Mouse (Mus musculus) CH12F3 (cell line): ENCODE results near the gene Hoxa7.

ENCODE experiments used
- in situ Hi-C: fragments of 300-500 bp; cut with MboI; formaldehyde crosslinking; loops from 2 replicates; pipeline ENCODE4 v1.14.3; 2020; ENCODE audit warnings: low sequenced_read_pairs

Gene Hoxa7

DNA sequence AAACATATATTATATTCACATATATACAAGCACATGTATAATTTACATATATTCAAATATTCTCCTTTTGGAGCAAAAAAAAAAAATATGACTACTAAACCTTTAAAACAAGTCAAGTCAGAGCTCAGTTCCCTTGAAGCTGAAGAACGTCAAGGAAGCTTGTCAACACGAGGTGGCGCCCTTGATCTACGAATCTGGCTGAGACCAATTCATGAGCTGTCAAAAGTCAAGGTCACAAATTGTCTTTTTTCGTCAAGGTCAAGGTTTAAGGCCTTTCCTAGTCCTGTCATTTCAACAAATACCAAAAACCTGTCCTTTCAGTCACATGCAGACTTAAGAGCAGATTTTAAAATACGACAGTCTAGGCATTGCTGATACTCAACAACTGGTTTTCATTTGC is 35.3 kb upstream of the Hoxa7 start:
- in situ Hi-C loops: loop anchor here (25.0 kb wide), 2 partner anchors 580 to 655 kb away; no protein-coding TSS in a partner anchor

GRCm38 (mm10) chr6:52253511-52254500 is 32.2 kb upstream of the Hoxa7 start:
- in situ Hi-C loops: loop anchor here (25.0 kb wide), 2 partner anchors 583 to 658 kb away; no protein-coding TSS in a partner anchor

GRCm38 (mm10) chr6:52252775-52253376 is 31.2 kb upstream of the Hoxa7 start:
- in situ Hi-C loops: loop anchor here (25.0 kb wide), 2 partner anchors 584 to 659 kb away; no protein-coding TSS in a partner anchor

GRCm38 (mm10) chr6:52252016-52252774 is 30.5 kb upstream of the Hoxa7 start:
- in situ Hi-C loops: loop anchor here (25.0 kb wide), 2 partner anchors 585 to 660 kb away; no protein-coding TSS in a partner anchor

DNA sequence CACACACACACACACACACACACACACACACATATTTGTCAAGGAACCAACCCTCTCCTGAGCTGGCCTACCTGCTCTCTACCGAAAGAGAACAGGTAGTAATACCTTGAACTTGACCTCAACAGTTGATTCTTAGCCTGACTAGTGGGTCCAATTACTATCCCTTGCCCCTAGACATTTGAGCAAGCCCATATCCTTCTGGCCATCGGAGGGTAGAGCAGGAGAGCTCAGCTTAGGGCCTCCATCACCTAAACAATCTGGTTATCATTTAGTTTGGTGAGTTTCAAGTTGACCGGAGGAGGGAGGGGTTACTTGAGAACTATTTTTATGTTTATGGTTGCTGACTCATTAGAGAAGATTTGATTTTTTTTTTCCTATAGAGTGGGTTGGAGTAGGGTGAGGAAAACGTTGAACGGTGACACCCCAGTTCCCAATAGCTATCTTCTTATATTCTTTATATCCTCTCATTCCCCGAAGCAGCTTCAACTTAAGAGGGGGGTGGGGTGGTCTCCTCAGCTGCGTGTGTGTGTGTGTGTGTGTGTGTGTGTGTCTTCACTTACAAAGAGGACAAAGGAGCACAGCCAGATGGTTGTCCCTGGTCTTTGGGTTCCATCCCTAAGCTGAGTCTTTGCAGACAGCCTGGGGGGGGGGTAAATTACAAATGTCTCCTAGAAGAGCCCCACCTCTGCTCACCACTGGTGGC is 29.7 kb upstream of the Hoxa7 start:
- in situ Hi-C loops: loop anchor here (25.0 kb wide), 2 partner anchors 586 to 661 kb away; no protein-coding TSS in a partner anchor

GRCm38 (mm10) chr6:52249826-52250225 is 28.2 kb upstream of the Hoxa7 start:
- in situ Hi-C loops: loop anchor here (25.0 kb wide), 2 partner anchors 587 to 662 kb away; no protein-coding TSS in a partner anchor

GRCm38 (mm10) chr6:52249415-52249738 is 27.7 kb upstream of the Hoxa7 start:
- in situ Hi-C loops: no loop called here

DNA sequence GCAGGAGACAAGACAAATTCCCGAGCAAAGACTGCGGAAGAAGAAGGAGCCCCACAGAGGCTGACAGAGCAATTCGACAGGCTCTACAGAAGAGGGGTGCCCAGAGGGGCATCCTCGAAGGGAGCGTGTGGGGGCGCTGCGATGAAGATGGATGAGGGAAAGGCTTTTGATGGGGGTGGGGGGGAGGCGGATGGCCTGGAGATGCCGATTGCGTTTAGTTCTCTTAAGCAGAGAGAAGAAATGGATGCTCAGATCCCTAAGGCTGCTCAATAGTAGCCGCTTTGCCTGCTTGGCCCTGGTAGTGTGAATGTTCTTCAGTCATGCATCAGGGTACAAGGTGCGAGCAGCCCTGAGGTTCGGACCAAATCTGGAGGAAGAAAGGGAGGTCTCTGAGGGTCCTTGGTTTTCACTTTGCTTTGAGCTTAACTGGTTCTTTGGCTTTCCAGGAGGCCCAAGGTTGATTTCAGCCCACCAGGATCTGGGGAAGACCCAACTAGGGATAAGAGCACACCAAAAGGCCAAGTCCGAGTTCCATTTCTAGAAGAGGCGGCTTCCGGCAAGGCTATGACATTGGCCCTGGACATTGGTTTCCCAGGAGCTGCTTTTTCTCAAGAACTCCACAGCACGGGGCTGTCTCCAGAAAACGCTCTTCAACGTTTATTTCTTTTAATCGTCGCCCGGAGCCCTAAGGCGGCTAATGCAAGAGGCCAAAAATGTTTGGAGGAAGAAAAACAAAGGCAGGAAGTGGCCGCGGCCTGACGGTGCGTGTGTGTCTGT is 27.2 kb upstream of the Hoxa7 start:
- in situ Hi-C loops: no loop called here

DNA sequence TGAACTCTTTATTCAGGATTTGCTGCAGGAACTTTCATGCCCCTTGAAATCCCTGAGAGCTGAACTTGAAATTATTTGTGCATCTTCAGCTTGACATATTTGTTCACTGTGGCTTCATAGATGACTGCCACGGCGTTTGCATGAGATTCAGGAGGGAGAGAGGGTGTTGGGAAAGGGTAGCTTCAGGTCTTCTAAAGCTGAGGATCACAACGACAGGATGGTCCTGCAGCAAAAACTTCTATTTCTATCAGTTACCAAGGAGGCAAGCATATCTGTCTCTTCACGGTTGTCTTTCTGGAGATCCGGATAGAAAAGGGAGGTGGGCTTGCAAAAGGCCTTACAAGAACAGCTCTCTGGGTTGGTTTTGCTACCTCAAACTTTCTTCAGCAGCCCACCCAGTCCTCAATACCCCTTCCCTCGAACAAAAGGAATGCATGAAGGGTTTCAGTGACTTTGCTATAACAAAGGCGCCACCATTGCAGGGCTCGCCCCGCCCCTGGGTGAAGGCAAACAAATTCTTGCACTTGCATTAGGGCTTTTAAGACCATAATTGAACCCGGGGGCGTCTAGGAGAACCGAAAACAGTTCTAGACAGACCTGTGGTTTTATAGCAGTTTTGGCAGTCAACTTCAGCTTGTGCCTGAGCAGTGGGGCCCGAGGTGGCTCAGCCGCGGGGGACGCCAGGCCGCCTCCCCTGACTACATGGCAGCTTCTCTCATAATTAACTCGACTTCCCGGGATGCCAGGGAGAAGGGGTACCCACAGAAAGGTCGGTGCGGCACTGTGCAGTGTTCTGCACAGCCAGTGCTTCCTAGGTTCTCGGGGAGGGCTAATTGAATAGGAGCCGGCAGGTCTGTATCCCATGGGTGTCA is 26.3 kb upstream of the Hoxa7 start:
- in situ Hi-C loops: no loop called here

GRCm38 (mm10) chr6:52246916-52247315 is 25.3 kb upstream of the Hoxa7 start:
- in situ Hi-C loops: no loop called here

DNA sequence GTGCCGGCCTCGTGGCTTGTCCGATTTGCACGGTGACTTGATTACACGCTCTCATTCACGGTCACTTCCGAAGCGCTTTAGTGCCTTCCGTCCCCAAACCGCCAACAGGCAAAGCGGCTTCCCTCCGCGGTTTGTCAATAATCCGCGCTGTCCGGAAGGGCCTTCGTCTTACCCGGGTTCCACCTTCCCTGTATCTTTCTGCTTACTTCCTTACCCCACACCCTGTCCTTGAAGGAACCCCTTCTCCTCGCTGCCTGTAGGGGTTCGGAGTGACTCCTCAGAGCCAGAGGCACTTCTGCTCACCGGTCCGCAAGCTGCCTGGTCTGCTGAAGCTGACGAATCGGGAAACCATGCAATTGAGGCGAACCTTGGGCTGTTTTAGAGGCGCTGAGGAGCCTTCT is 24.7 kb upstream of the Hoxa7 start:
- in situ Hi-C loops: no loop called here

DNA sequence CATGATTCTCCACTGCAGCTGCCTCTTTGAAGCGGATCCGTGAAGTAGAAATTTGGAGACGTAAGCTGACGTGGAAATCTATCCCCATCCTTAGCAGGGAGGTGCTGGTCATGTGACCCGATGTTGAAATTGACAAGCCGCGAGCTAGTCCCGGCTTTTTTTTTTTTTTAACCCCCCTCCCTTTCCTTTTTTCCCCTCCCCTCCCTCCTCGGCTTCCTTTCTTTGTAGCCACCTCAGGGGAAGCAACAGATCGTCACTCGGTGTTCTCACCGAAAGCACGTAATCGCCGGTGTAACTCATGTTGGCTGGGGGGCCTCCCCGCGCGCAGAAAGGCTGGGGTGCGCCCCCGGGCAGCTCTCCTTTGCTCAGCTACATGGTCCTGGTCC is 24.1 kb upstream of the Hoxa7 start, which contains the start of gene Hoxa11:
TSS of gene Hoxa11 (minus strand) at position 54 of the 386 bp plus-strand sequence.
- in situ Hi-C loops: no loop called here

DNA sequence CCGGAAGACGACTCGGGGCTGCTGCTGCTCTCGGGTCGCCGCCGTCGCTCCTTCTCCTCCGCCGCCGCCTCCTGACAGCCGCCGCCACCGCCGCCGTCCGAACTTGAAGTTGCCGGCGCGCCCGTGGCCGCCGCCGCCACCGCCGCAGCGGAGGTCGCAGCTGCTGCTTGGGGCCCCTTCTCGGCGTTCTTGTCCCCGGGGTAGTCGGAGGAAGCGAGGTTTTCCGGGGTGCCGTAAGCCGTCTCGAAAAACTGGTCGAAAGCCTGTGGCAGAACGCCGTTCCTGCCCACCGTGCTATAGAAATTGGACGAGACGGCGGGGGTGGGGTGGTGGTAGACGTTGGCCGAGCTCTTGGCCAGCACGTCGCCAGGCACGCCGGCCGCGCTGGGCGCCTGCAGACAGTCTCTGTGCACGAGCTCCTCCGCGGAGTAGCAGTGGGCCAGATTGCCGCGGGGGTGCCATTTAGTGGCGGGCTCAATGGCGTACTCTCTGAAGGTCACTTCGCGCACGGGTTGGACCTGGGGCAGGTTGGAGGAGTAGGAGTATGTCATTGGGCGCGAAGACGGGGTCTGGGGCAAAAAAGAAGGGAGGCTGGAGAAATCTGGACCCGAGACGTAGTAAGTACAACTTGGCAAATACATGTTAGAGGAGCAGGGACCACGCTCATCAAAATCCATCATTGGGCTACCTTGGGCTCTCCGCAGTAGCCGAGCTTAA is 23.5 kb upstream of the Hoxa7 start:
- in situ Hi-C loops: no loop called here

DNA sequence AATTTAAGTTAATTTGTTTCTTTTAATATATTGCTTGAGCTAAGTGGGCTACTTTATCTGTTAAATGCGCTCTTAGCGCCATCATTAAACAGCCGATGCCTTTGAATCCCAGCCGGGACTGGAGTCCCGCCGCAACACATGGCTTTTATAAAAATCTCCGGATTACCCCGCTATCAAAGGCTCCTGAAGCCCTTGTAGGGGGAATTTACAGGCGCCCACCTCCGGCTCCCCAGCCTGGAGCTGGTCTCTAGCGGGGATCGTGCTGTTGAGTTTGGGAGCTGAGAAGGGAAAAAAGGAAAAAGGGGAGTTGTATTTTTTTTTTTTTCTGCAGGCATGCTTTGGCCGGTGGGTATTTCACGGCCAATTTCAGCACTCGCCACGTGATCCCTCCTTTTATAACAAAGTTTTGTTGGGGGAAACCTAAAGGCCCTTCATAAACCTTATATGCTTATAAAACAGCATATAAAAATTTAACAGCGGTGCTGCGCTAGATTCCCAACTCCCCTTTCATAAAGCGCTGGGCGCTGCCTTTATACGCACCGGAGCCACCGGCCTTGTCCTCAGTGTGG is 22.9 kb upstream of the Hoxa7 start:
- in situ Hi-C loops: no loop called here

GRCm38 (mm10) chr6:52243681-52244121 is 22.0 kb upstream of the Hoxa7 start:
- in situ Hi-C loops: no loop called here

DNA sequence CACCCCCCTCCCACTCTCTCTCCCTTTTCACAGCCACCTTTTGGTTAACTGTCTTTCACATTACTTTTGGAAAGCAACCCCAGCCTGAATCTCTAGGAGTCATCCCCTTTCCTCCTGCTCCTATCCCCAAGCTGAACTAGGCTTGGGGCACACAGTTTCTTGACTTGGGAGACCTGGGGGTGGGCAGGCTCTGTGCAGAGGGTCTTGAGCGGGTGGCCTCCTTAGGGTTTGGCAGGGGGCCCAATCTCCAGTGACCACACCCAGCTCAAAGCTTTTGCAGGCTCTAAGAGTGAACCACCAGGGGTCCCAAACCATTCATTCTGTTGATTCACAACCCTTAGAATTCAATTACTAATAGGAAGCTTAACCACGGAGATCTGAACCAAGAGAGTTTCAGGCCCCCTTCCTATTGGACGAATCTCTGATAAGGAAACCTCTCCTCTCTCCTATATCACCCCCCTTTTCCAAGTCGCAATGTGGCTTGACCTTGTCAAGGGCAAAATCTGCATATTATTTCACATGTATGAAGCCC is 21.2 kb upstream of the Hoxa7 start:
- in situ Hi-C loops: no loop called here

GRCm38 (mm10) chr6:52241001-52241621 is 19.5 kb upstream of the Hoxa7 start:
- in situ Hi-C loops: no loop called here
